ENCODE assay signal across 9 mouse cellular contexts in genomic region chr12:110537751-110538150, GRCm38 (mm10).
DNase-seq lines count a peak whose midpoint lies in the region; ATAC-seq and TF ChIP-seq lines count a peak whose summit lies in the region.
"Had no signal": no experiment of that assay in that cellular context is flagged by ENCODE, and none has a peak within 500 bp of the region (broad histone marks: within the 10 kb centered on the region; RNA-seq: fewer than 3 reads in every experiment).

No protein-coding gene starts in this region.

- no peak for ATAC-seq in cerebellum, adult (ENCODE audit: insufficient number of reproducible peaks, low FRiP score, low TSS enrichment)
- no peak for ATAC-seq in megakaryocyte progenitor cell, adult 5-6 weeks (replicated peaks; ENCODE audit: poor library complexity)

- intact Hi-C loops in left cerebral cortex, adult 2 months (cut with DNase I) = no loop called here
- intact Hi-C loops in left cerebral cortex, postnatal 36 days (cut with DNase I) = no loop called here

- no peak overlapping the region for H3K4me3 ChIP-seq in left cerebral cortex, adult 2 months
- H3K4me3 ChIP-seq: megakaryocyte, embryonic 14.5 days had no signal

- TF ChIP-seq CTCF in left cerebral cortex, adult 2 months (IDR thresholded peaks at IDR 0.05) = no peak

- peak overlapping the region; percentile 53 for H3K27ac ChIP-seq in left cerebral cortex, adult 2 months

- peak; percentile 45 to 56 for DNase-seq in cerebellum, adult 18-20 months
- DNase-seq in left cerebral cortex, adult 2 months (ENCODE audit: extremely low spot score in 1 of 2, low spot score in 2 of 2) = no peak
- no peak for DNase-seq in left cerebral cortex, postnatal 36 days (ENCODE audit: low spot score in 2 of 2)
- peak; percentile 57 to 72 for DNase-seq in cerebellum, postnatal 14 days
- DNase-seq in kidney, postnatal 25 days = peak; percentile 47 to 72
- DNase-seq in embryo, embryonic 10.5 days (ENCODE audit: low spot score) = no peak

Comparison
In these comparisons a context has a peak if more than half of its experiments do, and no peak if none do; other contexts are left out.
1. DNase-seq: peak in cerebellum, adult 18-20 months (2 of 2), cerebellum, postnatal 14 days (2 of 2) and kidney, postnatal 25 days (2 of 2); none in left cerebral cortex, adult 2 months (0 of 2), left cerebral cortex, postnatal 36 days (0 of 2) and embryo, embryonic 10.5 days (single experiment).